Mouse (Mus musculus) adrenal gland, adult 2 months (tissue): Measurements from ENCODE around the gene Pax7. TPM values are rescaled to one million over a fixed set of nuclear protein-coding genes. Genes with fewer than 3 reads are reported as not detected.

Experiments used
- polyA plus RNA-seq: library from polyadenylated mRNA; depleted of rRNA; stranded (reverse); fragments of >200 nt; gene quantifications from 2 replicates; pipeline ENCODE4 v1.2.3, GENCODE M21; 2012; rRNA removed
- total RNA-seq, 2 experiments: library from RNA; stranded (reverse); gene quantifications; 2 replicates each; pipeline ENCODE4 v1.2.3; 2021

The Pax7 gene
- total and polyA plus RNA-seq, 3 experiments: not detected

Other genes starting within 250 kb of the Pax7 start
- gene Gm21969, start 230.3 kb downstream of the Pax7 start, total RNA-seq: under 1 TPM in 1 of 2 experiments, not detected in 1; 0.09 TPM
- 0.03 and 0.10 TPM in 2 replicates for gene Gm21969, start 230.3 kb downstream of the Pax7 start, polyA plus RNA-seq
- gene Aldh4a1, start 210.7 kb downstream of the Pax7 start, total RNA-seq: 100 to 1,000 TPM in 1 of 2 experiments, 10 to 100 TPM in 1; 77.6 to 145 TPM
- gene Aldh4a1, start 210.7 kb downstream of the Pax7 start, polyA plus RNA-seq: 221 and 280 TPM in 2 replicates
- gene Tas1r2, start 180.0 kb downstream of the Pax7 start, total RNA-seq: not detected
- 0.03 TPM in 1 of 2 replicates, not detected in the other for gene Tas1r2, start 180.0 kb downstream of the Pax7 start, polyA plus RNA-seq
- gene Klhdc7a, start 134.5 kb upstream of the Pax7 start, total RNA-seq: 10 to 100 TPM; 10.2 to 22.0 TPM
- 15.2 and 25.1 TPM in 2 replicates for gene Klhdc7a, start 134.5 kb upstream of the Pax7 start, polyA plus RNA-seq